Mouse (Mus musculus) liver, postnatal 0 days (tissue): ENCODE data around the gene Ssh2. TPM values are rescaled to one million over a fixed set of nuclear protein-coding genes. Genes with fewer than 3 reads are reported as not detected.
A peak's percentile ranks its signal among the peaks of the same experiment; 100 is the strongest.

Experiments used
- ATAC-seq: fragments of 200-750 bp; cut with Nextera tagmentation; 2 replicates; pipeline ENCODE4 v1.8.0; 2017; ENCODE audit warnings: mild to moderate bottlenecking, moderate library complexity
- DNase-seq: peaks from one replicate; pipeline ENCODE4 v3.0.0-alpha.2; 2016
- H3K27ac ChIP-seq: fragments of 300-500 bp; sonication (generic); 2 replicates; pipeline ENCODE4 v1.5.1; 2014; ENCODE audit warnings: antibody characterized with exemption, moderate library complexity, mild to moderate bottlenecking, low read depth
- H3K27me3 ChIP-seq: fragments of 300-500 bp; sonication (generic); 2 replicates; pipeline ENCODE4 v1.6.1; 2014; ENCODE audit warnings: low read length, control low read depth, mixed read lengths; ENCODE audit not compliant: insufficient read depth
- H3K36me3 ChIP-seq: fragments of 300-500 bp; sonication (generic); replicated peaks from 2 replicates; pipeline ENCODE4 v1.6.1; 2014; ENCODE audit warnings: mild to moderate bottlenecking, control low read depth, low read length, moderate library complexity, mixed read lengths; ENCODE audit not compliant: insufficient read depth
- H3K4me1 ChIP-seq: fragments of 300-500 bp; sonication (generic); 2 replicates; pipeline ENCODE4 v1.6.1; 2014; ENCODE audit warnings: antibody characterized with exemption, mild to moderate bottlenecking, control low read depth; ENCODE audit not compliant: insufficient read depth
- H3K4me2 ChIP-seq: fragments of 300-500 bp; sonication (generic); 2 replicates; pipeline ENCODE4 v1.6.1; 2014; ENCODE audit warnings: low read depth, mild to moderate bottlenecking, low read length, moderate library complexity, mixed read lengths
- H3K4me3 ChIP-seq: fragments of 300-500 bp; sonication (generic); 2 replicates; pipeline ENCODE4 v1.5.1; 2014; ENCODE audit warnings: low read depth, low read length
- H3K9ac ChIP-seq: fragments of 300-500 bp; sonication (generic); replicated peaks from 2 replicates; pipeline ENCODE4 v1.6.1; 2014; ENCODE audit warnings: mild to moderate bottlenecking, moderate library complexity
- H3K9me3 ChIP-seq: fragments of 300-500 bp; sonication (generic); 2 replicates; pipeline ENCODE4 v1.6.1; 2016; ENCODE audit warnings: mild to moderate bottlenecking, control low read depth, low read length, mixed read lengths
- CTCF ChIP-seq: sonication (generic); IDR thresholded peaks from 2 replicates; pipeline ENCODE4 v1.5.1; 2016; ENCODE audit warnings: antibody characterized with exemption, low read depth
- EP300 ChIP-seq: IDR thresholded peaks from 2 replicates; pipeline ENCODE4 v1.6.1; 2016; ENCODE audit warnings: antibody characterized with exemption, low read depth, mild to moderate bottlenecking
- WGBS: fragments of 180-500 bp; shearing (Covaris S2); extraction: QIAGEN DNeasy Blood & Tissue Kit; methylation state at CpG from one replicate; pipeline ENCODE4 v1.1.7; 2014; ENCODE audit not compliant: insufficient replicate concordance; 5-methylcytosine and 5-hydroxymethylcytosine counted together
- polyA plus RNA-seq: library from polyadenylated mRNA; unstranded; fragments of >200 nt; fragmentation: Nextera tagmentation; extraction: Ambion mirVana; gene quantifications from 2 replicates; pipeline ENCODE4 v1.2.1, GENCODE M21; 2015

Ssh2 gene
- polyA plus RNA-seq, 1 experiment from 2014 or later, result 4.4 TPM

DNA sequence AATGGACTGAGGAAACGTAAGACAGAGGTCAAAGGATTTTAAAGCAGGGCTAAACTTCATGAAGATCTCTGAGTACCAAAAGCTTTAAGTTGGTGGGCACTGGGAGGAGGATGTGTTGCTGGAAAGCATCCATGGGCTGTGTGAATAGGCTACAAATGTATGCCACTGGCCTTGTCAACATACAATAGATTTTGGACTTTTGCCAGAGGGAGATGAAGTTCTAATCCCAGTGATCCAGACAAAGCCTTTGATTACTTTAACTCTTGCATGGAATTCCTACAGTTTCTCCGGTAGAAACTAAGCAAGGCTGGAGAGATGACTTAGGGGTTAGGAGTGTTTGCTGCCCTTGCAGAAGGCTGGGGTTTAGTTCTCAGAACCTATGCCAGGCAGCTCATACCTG is 33.5 kb upstream of the Ssh2 start:
- H3K27ac ChIP-seq, result no peak overlapping the region
- H3K27me3 ChIP-seq, result no peaks in the 10 kb centered on the region
- WGBS, result 58% methylated on average over 2 of the region's 2 CpGs
- no peak overlapping the region for H3K4me3 ChIP-seq
- no peaks in the 10 kb centered on the region for H3K36me3 ChIP-seq
- H3K4me2 ChIP-seq, result no peak overlapping the region
- 0 out of 2 replicates have a peak, but pooled peaks cover 3% of the 10 kb centered on the region for H3K4me1 ChIP-seq
- ATAC-seq (no peak), DNase-seq (no peak)
- H3K9me3 ChIP-seq, result no peaks in the 10 kb centered on the region
- TF ChIP-seq EP300, result no peak
- no peak for TF ChIP-seq CTCF
- no peak overlapping the region for H3K9ac ChIP-seq

GRCm38 (mm10) chr11:77184926-77185325 is 31.2 kb upstream of the Ssh2 start:
- 31% methylated on average over 2 of the region's 2 CpGs for WGBS
- TF ChIP-seq CTCF (no peak), EP300 (no peak)
- Histone ChIP-seq H3K27me3 (no peaks in the 10 kb centered on the region), H3K4me1 (0 out of 2 replicates have a peak, but pooled peaks cover 3% of the 10 kb centered on the region), H3K4me3 (no peak overlapping the region), H3K9me3 (no peaks in the 10 kb centered on the region), H3K36me3 (no peaks in the 10 kb centered on the region), H3K27ac (no peak overlapping the region), H3K4me2 (no peak overlapping the region), H3K9ac (no peak overlapping the region)
- no peak for ATAC-seq
- DNase-seq, result no peak

GRCm38 (mm10) chr11:77188868-77189267 is 27.2 kb upstream of the Ssh2 start, which contains the start of gene Efcab5:
TSS of gene Efcab5 (minus strand) at chr11:77188968.
- WGBS, result 75% methylated on average over 6 of the region's 6 CpGs
- Histone ChIP-seq H3K4me3 (no peak within 1 kb of the TSS), H3K9me3 (no peaks in the 10 kb centered on the region), H3K27ac (no peak within 1 kb of the TSS), H3K27me3 (no peaks in the 10 kb centered on the region), H3K4me2 (no peak within 1 kb of the TSS), H3K36me3 (no peaks in the 10 kb centered on the region), H3K9ac (no peak within 1 kb of the TSS), H3K4me1 (0 out of 2 replicates have a peak, but pooled peaks cover 3% of the 10 kb centered on the region)
- TF ChIP-seq CTCF (no peak), EP300 (no peak)
- DNase-seq (no peak), ATAC-seq (no peak)

- Histone ChIP-seq H3K4me2 (no peak overlapping the region), H3K36me3 (no peaks in the 10 kb centered on the region), H3K4me3 (no peak overlapping the region), H3K9me3 (no peaks in the 10 kb centered on the region), H3K9ac (no peak overlapping the region), H3K4me1 (peaks cover 11% of the 10 kb centered on the region), H3K27me3 (no peaks in the 10 kb centered on the region), H3K27ac (no peak overlapping the region)
- WGBS, result 65% methylated on average over 5 of the region's 5 CpGs
- no peak for TF ChIP-seq CTCF
- no peak for TF ChIP-seq EP300
- ATAC-seq (no peak), DNase-seq (no peak)
Observed at GRCm38 (mm10) chr11:77193410-77193809, 22.7 kb upstream of the Ssh2 start.

DNA sequence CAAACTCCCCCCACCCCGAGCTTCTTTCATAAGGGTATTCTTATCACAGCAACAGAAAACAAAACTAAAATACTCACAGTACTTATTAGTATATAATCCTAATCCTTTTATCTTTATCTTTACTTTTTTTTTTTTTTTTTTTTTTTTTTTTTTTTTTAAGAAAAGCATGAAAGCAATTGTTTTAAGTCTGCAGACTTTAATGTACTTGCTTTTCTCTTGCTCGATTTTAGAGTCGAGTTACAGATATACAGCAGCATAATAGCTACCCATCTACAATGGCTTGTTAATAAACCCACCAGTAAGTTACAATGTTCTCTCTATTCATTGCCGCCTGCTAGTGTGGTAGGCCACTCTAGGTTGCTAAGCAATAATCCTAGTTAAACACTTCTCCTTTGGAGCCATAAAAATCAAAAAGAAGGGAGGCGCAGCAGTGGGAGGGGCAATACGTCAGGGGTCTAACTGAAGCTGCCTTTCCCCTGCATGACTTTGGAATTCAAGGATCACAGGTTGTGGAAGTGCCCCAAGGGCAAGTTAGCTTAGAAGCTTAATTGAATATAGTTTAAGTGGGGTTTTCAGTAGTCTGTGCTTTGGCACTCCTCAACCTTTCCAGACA is 22.0 kb upstream of the Ssh2 start:
- Histone ChIP-seq H3K4me3 (no peak overlapping the region), H3K4me2 (no peak overlapping the region), H3K27ac (no peak overlapping the region), H3K9ac (no peak overlapping the region), H3K9me3 (no peaks in the 10 kb centered on the region), H3K4me1 (peaks cover 11% of the 10 kb centered on the region), H3K36me3 (no peaks in the 10 kb centered on the region), H3K27me3 (no peaks in the 10 kb centered on the region)
- WGBS, result 72% methylated on average over 6 of the region's 6 CpGs
- ATAC-seq (no peak), DNase-seq (no peak)
- TF ChIP-seq EP300 (no peak), CTCF (no peak)

DNA sequence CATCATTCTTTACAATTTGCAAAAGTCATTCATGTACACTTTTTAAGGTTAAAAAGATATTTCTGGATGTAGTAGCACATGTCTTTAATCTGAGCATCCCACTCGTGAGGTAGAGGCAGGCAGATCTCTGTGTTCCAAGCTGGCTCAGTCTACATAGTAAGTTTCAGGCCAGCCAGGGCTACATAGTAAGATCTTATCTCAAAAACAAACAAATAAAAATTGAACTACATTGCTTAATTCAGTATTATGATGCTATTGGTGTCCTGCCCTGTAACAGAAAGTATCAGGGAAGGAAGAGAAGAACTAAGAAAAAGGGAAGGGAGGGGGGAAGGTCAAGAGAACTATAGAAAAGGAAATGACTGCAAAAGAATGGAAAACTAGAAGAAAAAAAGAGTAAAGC is 21.3 kb upstream of the Ssh2 start:
- Histone ChIP-seq H3K27ac (peak overlapping the region; percentile 46; the same call in 1 of the 2 replicates), H3K4me3 (no peak overlapping the region), H3K36me3 (no peaks in the 10 kb centered on the region), H3K9ac (no peak overlapping the region), H3K27me3 (no peaks in the 10 kb centered on the region), H3K4me1 (peaks cover 11% of the 10 kb centered on the region), H3K9me3 (no peaks in the 10 kb centered on the region), H3K4me2 (no peak overlapping the region)
- no peak for TF ChIP-seq CTCF
- TF ChIP-seq EP300, result no peak
- WGBS, result 61% methylated on average over 1 of the region's 1 CpGs
- DNase-seq, result no peak
- no peak for ATAC-seq
